Mouse (Mus musculus): Measurements from ENCODE around the gene Lrfn1. TPM values are rescaled to one million over a fixed set of nuclear protein-coding genes. Genes with fewer than 3 reads are reported as not detected.
"Not testable (repeated sequence)": the region's sequence is repeated elsewhere in the genome, so short reads cannot be mapped to it uniquely, and the experiment has no call there.

The Lrfn1 gene
- total and polyA plus RNA-seq, 3 experiments = 0.68 to 1.3 (median 0.73) TPM

DNA sequence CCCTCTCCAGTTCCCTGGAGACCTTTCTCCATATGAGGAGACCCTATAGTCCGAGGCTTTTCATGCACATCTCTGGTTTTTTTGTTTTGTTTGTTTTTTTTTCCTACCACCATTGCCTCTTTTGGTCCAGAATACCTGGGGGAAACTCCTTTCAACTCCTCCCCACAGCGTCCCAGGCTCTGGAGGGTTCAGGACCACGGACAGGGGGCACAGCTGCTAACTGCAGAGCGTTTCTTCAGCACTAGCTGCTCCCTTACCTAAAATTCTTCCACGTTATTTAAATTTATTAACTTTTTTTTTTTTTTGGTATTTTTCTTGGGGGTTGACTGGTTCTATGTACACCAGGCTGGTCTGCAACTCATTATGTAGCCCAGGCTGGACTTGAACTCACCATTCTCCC, 53.8 kb downstream of the Lrfn1 start:
- H3K27me3 ChIP-seq (ENCODE audit: control insufficient read depth, insufficient read depth, low read length) = no peaks in the 10 kb centered on the region
- 6% methylated on average over 5 of the region's 5 CpGs for WGBS
- no peak overlapping the region for H3K27ac ChIP-seq
- no peaks in the 10 kb centered on the region for H3K36me3 ChIP-seq (ENCODE audit: control insufficient read depth, insufficient read depth, low read length)
- TF ChIP-seq POLR2A (IDR thresholded peaks at IDR 0.05; ENCODE audit: insufficient read depth, low read depth, low read length) (no peak), CTCF (IDR thresholded peaks at IDR 0.05) (no peak), EP300 (IDR thresholded peaks at IDR 0.05; ENCODE audit: insufficient read depth, low read depth, low read length) (no peak)
- no peaks in the 10 kb centered on the region for H3K4me1 ChIP-seq (ENCODE audit: control insufficient read depth, insufficient read depth, low read length)
- H3K9ac ChIP-seq (ENCODE audit: low read depth, low read length) = no peak overlapping the region
- intact Hi-C loops (cut with DNase I) = no loop called here
- DNase-seq = no peak
- no peaks in the 10 kb centered on the region for H3K79me2 ChIP-seq (replicated peaks; ENCODE audit: control insufficient read depth, insufficient read depth, low read length)
- H3K4me3 ChIP-seq = no peak overlapping the region

DNA sequence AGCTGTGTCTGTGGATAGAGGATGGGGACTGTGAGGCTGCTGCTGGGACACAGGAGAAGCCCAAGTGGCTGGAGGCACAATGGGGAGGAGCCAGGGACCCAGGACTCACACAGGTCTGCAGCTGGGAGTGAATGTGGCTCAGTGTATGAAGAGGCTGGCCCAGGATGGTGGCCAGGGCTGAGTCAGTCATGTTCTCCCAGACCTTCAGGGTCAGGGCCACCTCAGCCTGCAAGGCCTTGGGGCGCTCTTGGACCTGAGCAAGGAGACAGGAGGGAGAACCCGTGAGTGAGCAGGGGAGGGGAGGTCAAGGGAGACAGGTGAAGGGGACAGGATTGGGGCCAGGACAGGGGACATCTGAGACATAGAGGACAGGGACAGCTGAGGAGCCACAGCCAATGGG, 57.3 kb downstream of the Lrfn1 start:
- H3K79me2 ChIP-seq (replicated peaks; ENCODE audit: control insufficient read depth, insufficient read depth, low read length); DNase-seq; H3K4me1 ChIP-seq (ENCODE audit: control insufficient read depth, insufficient read depth, low read length); H3K9ac ChIP-seq (ENCODE audit: low read depth, low read length); intact Hi-C loops (cut with DNase I); H3K4me3 ChIP-seq; H3K36me3 ChIP-seq (ENCODE audit: control insufficient read depth, insufficient read depth, low read length); H3K27me3 ChIP-seq (ENCODE audit: control insufficient read depth, insufficient read depth, low read length); H3K27ac ChIP-seq: not testable (repeated sequence)
- 72% methylated on average over 2 of the region's 2 CpGs for WGBS

DNA sequence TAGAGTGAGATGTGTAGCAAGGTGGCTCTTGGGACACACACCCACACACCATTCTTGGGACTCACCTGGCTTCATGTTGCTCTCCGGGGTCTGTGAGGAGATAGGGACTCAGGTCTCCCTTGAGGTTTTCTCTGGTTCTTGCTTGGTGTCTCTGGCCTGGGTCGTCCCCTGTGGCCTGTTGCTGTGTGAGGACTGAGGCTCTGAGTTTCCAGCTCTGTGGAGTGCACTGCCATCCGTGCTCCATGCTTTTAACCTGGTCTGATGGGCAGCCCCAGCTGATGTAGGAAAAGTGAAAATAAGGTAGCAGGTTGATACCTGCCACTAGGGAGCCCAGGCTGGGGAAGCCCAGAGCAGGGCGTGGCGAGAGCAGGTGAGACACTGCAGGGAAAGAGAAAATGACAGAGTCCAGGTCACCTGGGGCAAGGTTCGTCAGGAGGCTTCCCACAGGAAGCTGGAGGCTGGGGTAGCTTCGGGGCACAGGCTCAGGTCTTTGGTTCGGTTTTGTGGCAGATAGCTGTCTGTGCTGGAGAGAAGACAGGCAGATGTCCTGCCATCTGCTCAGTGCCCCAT, 58.7 kb downstream of the Lrfn1 start, which contains the start of gene Ifnl2:
Gene Ifnl2 (minus strand): TSS at position 51 of the 570 bp plus-strand sequence.
- H3K27ac ChIP-seq; DNase-seq; H3K4me3 ChIP-seq; H3K36me3 ChIP-seq (ENCODE audit: control insufficient read depth, insufficient read depth, low read length); intact Hi-C loops (cut with DNase I); H3K9ac ChIP-seq (ENCODE audit: low read depth, low read length); H3K4me1 ChIP-seq (ENCODE audit: control insufficient read depth, insufficient read depth, low read length); H3K27me3 ChIP-seq (ENCODE audit: control insufficient read depth, insufficient read depth, low read length); H3K79me2 ChIP-seq (replicated peaks; ENCODE audit: control insufficient read depth, insufficient read depth, low read length): not testable (repeated sequence)
- 52% methylated on average over 8 of the region's 8 CpGs for WGBS

DNA sequence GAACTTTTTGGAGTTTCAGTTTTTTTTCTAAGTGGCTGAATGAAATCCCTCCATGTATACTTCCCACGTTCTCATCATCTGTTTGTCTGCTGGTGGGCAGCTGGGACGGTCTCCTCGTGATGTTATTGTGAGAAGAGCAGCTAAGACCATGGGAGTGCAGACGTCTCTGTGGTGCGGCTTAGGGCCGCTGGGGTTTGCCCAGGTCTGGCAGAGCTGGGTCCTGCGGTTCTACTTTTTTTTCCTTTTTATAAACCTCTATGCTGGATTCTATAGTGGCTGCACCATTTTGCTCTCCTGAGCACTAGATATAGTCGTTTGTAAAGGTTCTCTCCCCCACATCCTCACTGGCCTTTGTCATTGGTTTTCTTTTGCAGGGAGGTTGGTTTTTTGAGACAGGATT, 59.7 kb downstream of the Lrfn1 start:
- Histone ChIP-seq H3K36me3 (ENCODE audit: control insufficient read depth, insufficient read depth, low read length) (no peaks in the 10 kb centered on the region), H3K9ac (ENCODE audit: low read depth, low read length) (no peak overlapping the region), H3K4me1 (ENCODE audit: control insufficient read depth, insufficient read depth, low read length) (no peaks in the 10 kb centered on the region), H3K27me3 (ENCODE audit: control insufficient read depth, insufficient read depth, low read length) (no peaks in the 10 kb centered on the region), H3K79me2 (replicated peaks; ENCODE audit: control insufficient read depth, insufficient read depth, low read length) (no peaks in the 10 kb centered on the region), H3K27ac (no peak overlapping the region), H3K4me3 (no peak overlapping the region)
- intact Hi-C loops (cut with DNase I) = no loop called here
- 60% methylated on average over 8 of the region's 8 CpGs for WGBS
- no peak for DNase-seq
- TF ChIP-seq EP300 (IDR thresholded peaks at IDR 0.05; ENCODE audit: insufficient read depth, low read depth, low read length) = no peak
- no peak for TF ChIP-seq POLR2A (IDR thresholded peaks at IDR 0.05; ENCODE audit: insufficient read depth, low read depth, low read length)
- TF ChIP-seq CTCF (IDR thresholded peaks at IDR 0.05) = no peak

Other genes starting within 250 kb of the Lrfn1 start
- 10 to 100 TPM; 11.2 to 11.9 TPM for gene Eid2, start 184.1 kb upstream of the Lrfn1 start, total RNA-seq (2021)
- gene Eid2, start 184.1 kb upstream of the Lrfn1 start, polyA plus RNA-seq (2012; rRNA removed) = 4.2 and 4.6 TPM in 2 replicates
- 10 to 100 TPM; 11.2 to 13.0 TPM for gene Eid2b, start 174.2 kb upstream of the Lrfn1 start, total RNA-seq (2021)
- gene Eid2b, start 174.2 kb upstream of the Lrfn1 start, polyA plus RNA-seq (2012; rRNA removed) = 6.7 and 7.2 TPM in 2 replicates
- gene Selenov, start 160.8 kb upstream of the Lrfn1 start, total RNA-seq (2021) = not detected
- 0.08 TPM in 1 of 2 replicates, not detected in the other for gene Selenov, start 160.8 kb upstream of the Lrfn1 start, polyA plus RNA-seq (2012; rRNA removed)
- not detected for gene Dll3, start 149.7 kb upstream of the Lrfn1 start, total RNA-seq (2021)
- gene Dll3, start 149.7 kb upstream of the Lrfn1 start, polyA plus RNA-seq (2012; rRNA removed) = not detected in 2 replicates
- gene Timm50, start 139.9 kb upstream of the Lrfn1 start, total RNA-seq (2021) = 10 to 100 TPM; 60.0 to 63.5 TPM
- 63.0 and 72.8 TPM in 2 replicates for gene Timm50, start 139.9 kb upstream of the Lrfn1 start, polyA plus RNA-seq (2012; rRNA removed)
- 10 to 100 TPM; 52.5 to 59.9 TPM for gene Supt5, start 113.2 kb upstream of the Lrfn1 start, total RNA-seq (2021)
- gene Supt5, start 113.2 kb upstream of the Lrfn1 start, polyA plus RNA-seq (2012; rRNA removed) = 64.3 and 72.4 TPM in 2 replicates
- 100 to 1,000 TPM; 496 to 556 TPM for gene Rps16, start 101.3 kb upstream of the Lrfn1 start, total RNA-seq (2021)
- gene Rps16, start 101.3 kb upstream of the Lrfn1 start, polyA plus RNA-seq (2012; rRNA removed) = 312 and 411 TPM in 2 replicates
- gene Plekhg2, start 79.4 kb upstream of the Lrfn1 start, total RNA-seq (2021) = 10 to 100 TPM; 10.4 to 14.3 TPM
- 15.9 and 16.3 TPM in 2 replicates for gene Plekhg2, start 79.4 kb upstream of the Lrfn1 start, polyA plus RNA-seq (2012; rRNA removed)
- gene Zfp36, start 71.7 kb upstream of the Lrfn1 start, total RNA-seq (2021) = 10 to 100 TPM; 19.4 to 26.3 TPM
- 26.1 and 28.2 TPM in 2 replicates for gene Zfp36, start 71.7 kb upstream of the Lrfn1 start, polyA plus RNA-seq (2012; rRNA removed)
- 10 to 100 TPM; 20.8 to 21.5 TPM for gene Med29, start 59.3 kb upstream of the Lrfn1 start, total RNA-seq (2021)
- 48.8 and 50.4 TPM in 2 replicates for gene Med29, start 59.3 kb upstream of the Lrfn1 start, polyA plus RNA-seq (2012; rRNA removed)
- 10 to 100 TPM; 41.3 to 42.1 TPM for gene Paf1, start 59.0 kb upstream of the Lrfn1 start, total RNA-seq (2021)
- gene Paf1, start 59.0 kb upstream of the Lrfn1 start, polyA plus RNA-seq (2012; rRNA removed) = 63.8 and 67.0 TPM in 2 replicates
- gene Gmfg, start 14.5 kb upstream of the Lrfn1 start, total RNA-seq (2021) = 1 to 10 TPM; 3.8 to 5.3 TPM
- gene Gmfg, start 14.5 kb upstream of the Lrfn1 start, polyA plus RNA-seq (2012; rRNA removed) = 6.8 and 7.1 TPM in 2 replicates
- not detected for gene Ifnl2, start 58.5 kb downstream of the Lrfn1 start, total RNA-seq (2021)
- not detected in 2 replicates for gene Ifnl2, start 58.5 kb downstream of the Lrfn1 start, polyA plus RNA-seq (2012; rRNA removed)
- gene Ifnl3, start 70.9 kb downstream of the Lrfn1 start, total RNA-seq (2021) = not detected
- not detected in 2 replicates for gene Ifnl3, start 70.9 kb downstream of the Lrfn1 start, polyA plus RNA-seq (2012; rRNA removed)
- not detected for gene Sycn, start 88.9 kb downstream of the Lrfn1 start, total RNA-seq (2021)
- gene Sycn, start 88.9 kb downstream of the Lrfn1 start, polyA plus RNA-seq (2012; rRNA removed) = not detected in 2 replicates
- gene Nccrp1, start 95.3 kb downstream of the Lrfn1 start, total RNA-seq (2021) = not detected
- not detected in 2 replicates for gene Nccrp1, start 95.3 kb downstream of the Lrfn1 start, polyA plus RNA-seq (2012; rRNA removed)
- 10 to 100 TPM; 21.9 to 22.4 TPM for gene Samd4b, start 146.2 kb downstream of the Lrfn1 start, total RNA-seq (2021)
- 38.8 and 46.1 TPM in 2 replicates for gene Samd4b, start 146.2 kb downstream of the Lrfn1 start, polyA plus RNA-seq (2012; rRNA removed)
- gene Pak4, start 146.2 kb downstream of the Lrfn1 start, total RNA-seq (2021) = 1 to 10 TPM; 8.8 to 9.4 TPM
- gene Pak4, start 146.2 kb downstream of the Lrfn1 start, polyA plus RNA-seq (2012; rRNA removed) = 6.4 and 7.6 TPM in 2 replicates
- gene Acp7, start 179.4 kb downstream of the Lrfn1 start, total RNA-seq (2021) = not detected
- 0.49 TPM in 1 of 2 replicates, not detected in the other for gene Acp7, start 179.4 kb downstream of the Lrfn1 start, polyA plus RNA-seq (2012; rRNA removed)
- gene Fbxo27, start 240.9 kb downstream of the Lrfn1 start, total RNA-seq (2021) = under 1 TPM in 1 of 2 experiments, not detected in 1; 0.23 TPM
- 1.1 and 1.2 TPM in 2 replicates for gene Fbxo27, start 240.9 kb downstream of the Lrfn1 start, polyA plus RNA-seq (2012; rRNA removed)

Measured in heart, adult 2 months (tissue).